Comparison of ENCODE assay signal across 24 mouse cellular contexts in the genomic region with DNA sequence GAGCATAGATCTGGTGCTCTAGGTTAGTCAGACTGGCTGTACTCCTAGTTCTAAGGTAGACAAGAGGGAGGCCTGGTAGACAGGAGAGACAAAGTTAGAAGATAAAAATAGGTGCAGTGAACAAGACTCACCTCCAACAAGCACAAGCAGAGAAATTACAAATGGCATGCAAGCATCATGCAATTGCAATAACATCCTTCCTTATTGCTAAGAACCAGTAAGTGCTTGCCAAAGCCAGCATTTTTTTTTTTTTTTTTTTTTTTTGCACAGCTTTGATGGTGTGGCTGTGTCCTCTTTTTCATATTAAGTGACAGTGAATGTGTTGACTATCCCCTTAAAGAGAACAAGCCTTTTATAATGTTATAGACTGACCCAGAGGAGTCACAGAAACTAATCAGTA.
DNase-seq lines count a peak whose midpoint lies in the region; ATAC-seq lines count a peak whose summit lies in the region.
"Had no signal": no experiment of that assay in that cellular context is flagged by ENCODE, and none has a peak within 500 bp of the region (broad histone marks: within the 10 kb centered on the region; RNA-seq: fewer than 3 reads in every experiment).

No protein-coding gene starts in this region.

- no peak overlapping the region for H3K9ac ChIP-seq in hindbrain, embryonic 11.5 days (ENCODE audit: low read depth, low read length)
- H3K9ac ChIP-seq in midbrain, embryonic 11.5 days (ENCODE audit: low read length), result no peak overlapping the region
- H3K9ac ChIP-seq in forebrain, embryonic 12.5 days, result no peak overlapping the region
- H3K9ac ChIP-seq: embryonic facial prominence, embryonic 12.5 days had no signal

- H3K27me3 ChIP-seq in hindbrain, embryonic 10.5 days (ENCODE audit: insufficient read depth, poor library complexity, severe bottlenecking), result no peaks in the 10 kb centered on the region
- H3K27me3 ChIP-seq in hindbrain, embryonic 11.5 days (ENCODE audit: control insufficient read depth, insufficient read depth, low read length), result no peaks in the 10 kb centered on the region
- no peaks in the 10 kb centered on the region for H3K27me3 ChIP-seq in midbrain, embryonic 10.5 days (ENCODE audit: low read depth, poor library complexity, severe bottlenecking)
- H3K27me3 ChIP-seq in midbrain, embryonic 11.5 days (ENCODE audit: control insufficient read depth, insufficient read depth, low read length), result no peaks in the 10 kb centered on the region
- no peaks in the 10 kb centered on the region for H3K27me3 ChIP-seq in forebrain, embryonic 12.5 days
- H3K27me3 ChIP-seq: CH12.LX; embryonic facial prominence, embryonic 12.5 days; Patski had no signal

- peaks cover 60% of the 10 kb centered on the region for H3K36me3 ChIP-seq in hindbrain, embryonic 10.5 days
- no peaks in the 10 kb centered on the region for H3K36me3 ChIP-seq in hindbrain, embryonic 11.5 days (ENCODE audit: control insufficient read depth, insufficient read depth, low read length)
- peaks cover 44% of the 10 kb centered on the region for H3K36me3 ChIP-seq in midbrain, embryonic 10.5 days
- peaks cover 6% of the 10 kb centered on the region; the same call in 1 of the 2 replicates for H3K36me3 ChIP-seq in midbrain, embryonic 11.5 days (ENCODE audit: control insufficient read depth, insufficient read depth, low read length)
- peaks cover 50% of the 10 kb centered on the region for H3K36me3 ChIP-seq in forebrain, embryonic 12.5 days (replicated peaks)

- DNase-seq in hindbrain, embryonic 10.5 days (ENCODE audit: low spot score), result no peak
- DNase-seq in hindbrain, embryonic 11.5 days (ENCODE audit: low spot score), result no peak
- no peak for DNase-seq in midbrain, embryonic 10.5 days (ENCODE audit: low spot score)
- DNase-seq in midbrain, embryonic 11.5 days (ENCODE audit: low spot score, missing footprints), result no peak
- DNase-seq: adrenal gland, adult 8-10 months; adrenal gland, postnatal 14 days; adrenal gland, postnatal 36 days; B cell, adult 2 months; cerebellum, adult 11-12 months; cerebellum, adult 2 months; cerebellum, adult 9-10 months; cerebellum, postnatal 10 days; cerebellum, postnatal 25 days had no signal

- no peak overlapping the region for H3K4me3 ChIP-seq in hindbrain, embryonic 10.5 days
- no peak overlapping the region for H3K4me3 ChIP-seq in hindbrain, embryonic 11.5 days (ENCODE audit: low read depth, low read length)
- H3K4me3 ChIP-seq in midbrain, embryonic 10.5 days, result no peak overlapping the region
- no peak overlapping the region for H3K4me3 ChIP-seq in midbrain, embryonic 11.5 days (ENCODE audit: low read depth, low read length)
- no peak overlapping the region for H3K4me3 ChIP-seq in forebrain, embryonic 12.5 days (replicated peaks)
- H3K4me3 ChIP-seq: embryonic facial prominence, embryonic 10.5 days; embryonic facial prominence, embryonic 12.5 days had no signal

- no peak for ATAC-seq in hindbrain, embryonic 11.5 days (ENCODE audit: low FRiP score)
- no peak for ATAC-seq in midbrain, embryonic 11.5 days (ENCODE audit: low FRiP score)
- peak; percentile 64 for ATAC-seq in megakaryocyte progenitor cell, adult 5-6 weeks (replicated peaks; ENCODE audit: poor library complexity)
- ATAC-seq in forebrain, embryonic 12.5 days (ENCODE audit: low FRiP score), result no peak
- ATAC-seq: activated CD4-positive, CD25-positive, alpha-beta regulatory T cell, adult 4 months; CD4-positive, CD25-positive, alpha-beta regulatory T cell, adult 4 months; forebrain, embryonic 14.5 days; forebrain, embryonic 16.5 days; Patski had no signal

- H3K4me1 ChIP-seq in hindbrain, embryonic 10.5 days (replicated peaks), result peaks cover 26% of the 10 kb centered on the region
- no peaks in the 10 kb centered on the region for H3K4me1 ChIP-seq in hindbrain, embryonic 11.5 days (replicated peaks; ENCODE audit: control insufficient read depth, insufficient read depth, low read length)
- H3K4me1 ChIP-seq in midbrain, embryonic 10.5 days, result peaks cover 18% of the 10 kb centered on the region
- H3K4me1 ChIP-seq in midbrain, embryonic 11.5 days (ENCODE audit: control insufficient read depth, insufficient read depth, low read length), result no peaks in the 10 kb centered on the region; the same call in 1 of the 2 replicates
- H3K4me1 ChIP-seq in forebrain, embryonic 12.5 days, result peaks cover 5% of the 10 kb centered on the region
- H3K4me1 ChIP-seq: embryonic facial prominence, embryonic 12.5 days had no signal

- H3K4me2 ChIP-seq in hindbrain, embryonic 11.5 days (replicated peaks; ENCODE audit: low read depth, low read length), result no peak overlapping the region
- H3K4me2 ChIP-seq in midbrain, embryonic 11.5 days, result no peak overlapping the region
- no peak overlapping the region for H3K4me2 ChIP-seq in forebrain, embryonic 12.5 days
- H3K4me2 ChIP-seq: embryonic facial prominence, embryonic 12.5 days had no signal

- H3K9me3 ChIP-seq in hindbrain, embryonic 10.5 days, result no peaks in the 10 kb centered on the region
- no peaks in the 10 kb centered on the region for H3K9me3 ChIP-seq in hindbrain, embryonic 11.5 days (ENCODE audit: control insufficient read depth, low read length)
- no peaks in the 10 kb centered on the region for H3K9me3 ChIP-seq in midbrain, embryonic 10.5 days (replicated peaks)
- H3K9me3 ChIP-seq in midbrain, embryonic 11.5 days (ENCODE audit: control insufficient read depth, low read length), result no peaks in the 10 kb centered on the region
- no peaks in the 10 kb centered on the region for H3K9me3 ChIP-seq in forebrain, embryonic 12.5 days
- H3K9me3 ChIP-seq: embryonic facial prominence, embryonic 10.5 days; embryonic facial prominence, embryonic 12.5 days; G1E had no signal

- H3K27ac ChIP-seq in hindbrain, embryonic 10.5 days, result peak overlapping the region; percentile 81
- H3K27ac ChIP-seq in hindbrain, embryonic 11.5 days (ENCODE audit: low read depth, low read length), result no peak overlapping the region
- H3K27ac ChIP-seq in midbrain, embryonic 10.5 days (replicated peaks), result peak overlapping the region; percentile 74; the same call in 1 of the 2 replicates
- no peak overlapping the region for H3K27ac ChIP-seq in midbrain, embryonic 11.5 days (ENCODE audit: low read depth, low read length)
- H3K27ac ChIP-seq in forebrain, embryonic 12.5 days, result no peak overlapping the region
- H3K27ac ChIP-seq: embryonic facial prominence, embryonic 10.5 days; embryonic facial prominence, embryonic 12.5 days had no signal

Comparison
In these comparisons a context has a peak if more than half of its experiments do, and no peak if none do; other contexts are left out.
1. H3K27ac ChIP-seq: peak in hindbrain, embryonic 10.5 days (single experiment) and midbrain, embryonic 10.5 days (single experiment); none in hindbrain, embryonic 11.5 days (single experiment), midbrain, embryonic 11.5 days (single experiment) and forebrain, embryonic 12.5 days (single experiment).